Mouse (Mus musculus) liver, embryonic 11.5 days (tissue): ENCODE measurements at regions not wholly inside any gene's neighbourhood (a gene's known extent, or its start where the extent isn't known, plus 50 kb on each side); places are given as distances from the start of the nearest gene placed in this dataset.
"Not testable (repeated sequence)": the region's sequence is repeated elsewhere in the genome, so short reads cannot be mapped to it uniquely, and the experiment has no call there.

Experiments
- ATAC-seq: fragments of 200-750 bp; cut with Nextera tagmentation; replicated peaks from 2 replicates; pipeline ENCODE4 v1.8.0; 2017; ENCODE audit warnings: moderate number of reproducible peaks, mild to moderate bottlenecking, moderate TSS enrichment, moderate library complexity; ENCODE audit not compliant: low FRiP score
- DNase-seq: peaks from one replicate; pipeline ENCODE4 v3.0.0-alpha.2; 2017; ENCODE audit warnings: low spot score
- H3K27ac ChIP-seq: fragments of 300-500 bp; sonication (generic); 2 replicates; pipeline ENCODE4 v1.5.1; 2014; ENCODE audit warnings: mild to moderate bottlenecking, low read depth, low read length, control low read depth
- H3K27me3 ChIP-seq: fragments of 300-500 bp; sonication (generic); replicated peaks from 2 replicates; pipeline ENCODE4 v1.6.1; 2014; ENCODE audit warnings: low read length, mixed read lengths; ENCODE audit not compliant: control insufficient read depth, insufficient read depth
- H3K36me3 ChIP-seq: fragments of 300-500 bp; sonication (generic); 2 replicates; pipeline ENCODE4 v1.6.1; 2014; ENCODE audit warnings: mild to moderate bottlenecking, low read length, moderate library complexity, mixed read lengths; ENCODE audit not compliant: control insufficient read depth, insufficient read depth
- H3K4me1 ChIP-seq: fragments of 300-500 bp; sonication (generic); replicated peaks from 2 replicates; pipeline ENCODE4 v1.6.1; 2014; ENCODE audit warnings: low read length, mixed read lengths; ENCODE audit not compliant: control insufficient read depth, insufficient read depth
- H3K4me2 ChIP-seq: fragments of 300-500 bp; sonication (generic); 2 replicates; pipeline ENCODE4 v1.6.1; 2014; ENCODE audit warnings: mild to moderate bottlenecking, control low read depth, moderate library complexity
- H3K4me3 ChIP-seq: fragments of 300-500 bp; sonication (generic); 2 replicates; pipeline ENCODE4 v1.5.1; 2014; ENCODE audit warnings: low read depth, low read length, control low read depth
- H3K9ac ChIP-seq: fragments of 300-500 bp; sonication (generic); 2 replicates; pipeline ENCODE4 v1.6.1; 2014; ENCODE audit warnings: low read depth, low read length, control low read depth
- H3K9me3 ChIP-seq: fragments of 300-500 bp; sonication (generic); 2 replicates; pipeline ENCODE4 v1.6.1; 2016; ENCODE audit warnings: low read length, inconsistent platforms, mixed read lengths; ENCODE audit not compliant: control insufficient read depth
- WGBS: fragments of 180-500 bp; shearing (Covaris S2); extraction: QIAGEN DNeasy Blood & Tissue Kit; methylation state at CpG from one replicate; pipeline ENCODE4 v1.1.7; 2014; 5-methylcytosine and 5-hydroxymethylcytosine counted together

DNA sequence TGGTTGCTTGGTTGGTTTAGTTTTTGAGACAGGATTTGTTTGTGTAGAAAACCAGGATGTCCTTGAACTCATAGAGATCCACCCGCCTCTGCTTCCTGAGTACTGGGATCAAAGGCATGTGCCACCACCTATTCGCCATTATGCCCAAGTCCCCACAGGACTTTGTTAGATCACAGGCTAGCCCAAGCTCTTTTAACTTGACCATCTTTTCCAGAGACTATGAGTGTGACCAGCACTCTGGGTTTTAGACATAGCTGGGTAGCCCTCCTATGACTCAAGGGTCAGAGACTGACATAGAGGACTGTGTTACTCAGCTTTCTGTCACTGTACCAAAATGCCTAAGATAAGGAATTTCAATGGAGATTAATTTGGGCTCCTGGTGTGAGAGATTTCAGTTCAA lies 295.3 kb upstream of the Kdm8 start:
- ATAC-seq (no peak), DNase-seq (no peak)
- no peaks in the 10 kb centered on the region for H3K27me3 ChIP-seq
- H3K27ac ChIP-seq: no peak overlapping the region
- no peaks in the 10 kb centered on the region for H3K4me1 ChIP-seq
- H3K9me3 ChIP-seq: no peaks in the 10 kb centered on the region
- no peak overlapping the region for H3K4me3 ChIP-seq
- H3K9ac ChIP-seq: no peak overlapping the region
- 72% methylated on average over 2 of the region's 2 CpGs for WGBS
- no peaks in the 10 kb centered on the region for H3K36me3 ChIP-seq
- H3K4me2 ChIP-seq: no peak overlapping the region

- DNase-seq: no peak
These were observed 294.7 kb upstream of the Kdm8 start for GRCm38 (mm10) chr7:125149740-125150139.

DNA sequence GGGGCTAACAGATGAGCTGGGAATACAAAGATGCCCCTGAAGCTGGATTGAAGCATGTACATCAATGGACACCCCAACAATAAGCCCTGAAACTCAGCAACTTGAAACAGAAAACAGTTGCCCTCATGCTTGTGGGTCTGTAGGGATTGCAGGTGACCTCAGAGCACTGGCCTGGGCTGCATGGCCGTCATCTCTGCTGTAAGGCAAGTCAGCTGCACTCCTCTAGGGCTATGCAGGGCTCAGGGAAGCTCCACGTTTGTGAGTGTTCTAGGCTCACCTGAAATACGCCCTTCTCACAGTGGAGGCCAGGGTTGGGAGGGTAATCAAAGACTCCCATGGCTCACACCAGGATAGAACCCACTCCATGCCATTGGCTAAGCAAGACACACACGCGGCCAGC lies 292.2 kb upstream of the Kdm8 start:
- H3K27me3 ChIP-seq: no peaks in the 10 kb centered on the region
- DNase-seq (no peak), ATAC-seq (no peak)
- no peaks in the 10 kb centered on the region for H3K4me1 ChIP-seq
- H3K4me3 ChIP-seq: no peak overlapping the region
- H3K36me3 ChIP-seq: no peaks in the 10 kb centered on the region
- no peak overlapping the region for H3K9ac ChIP-seq
- no peak overlapping the region for H3K4me2 ChIP-seq
- no peak overlapping the region for H3K27ac ChIP-seq
- H3K9me3 ChIP-seq: no peaks in the 10 kb centered on the region
- WGBS: 78% methylated on average over 5 of the region's 5 CpGs

More at GRCm38 (mm10) chr7:125149740-125150139, 294.7 kb upstream of the Kdm8 start:
- Histone ChIP-seq H3K4me2 (no peak overlapping the region), H3K4me1 (no peaks in the 10 kb centered on the region), H3K36me3 (no peaks in the 10 kb centered on the region), H3K9me3 (no peaks in the 10 kb centered on the region), H3K27me3 (no peaks in the 10 kb centered on the region), H3K4me3 (no peak overlapping the region), H3K9ac (no peak overlapping the region), H3K27ac (no peak overlapping the region)
- 45% methylated on average over 1 of the region's 1 CpGs for WGBS
- no peak for ATAC-seq

- Histone ChIP-seq H3K27me3 (no peaks in the 10 kb centered on the region), H3K4me3 (no peak overlapping the region), H3K9ac (no peak overlapping the region), H3K27ac (no peak overlapping the region), H3K36me3 (no peaks in the 10 kb centered on the region), H3K4me2 (no peak overlapping the region), H3K4me1 (no peaks in the 10 kb centered on the region), H3K9me3 (no peaks in the 10 kb centered on the region)
- DNase-seq: no peak
- no peak for ATAC-seq
- 40% methylated on average over 2 of the region's 2 CpGs for WGBS
These were observed 289.2 kb upstream of the Kdm8 start for GRCm38 (mm10) chr7:125155291-125155690.

- Histone ChIP-seq H3K4me1 (no peaks in the 10 kb centered on the region), H3K27me3 (no peaks in the 10 kb centered on the region), H3K9ac (no peak overlapping the region), H3K36me3 (no peaks in the 10 kb centered on the region), H3K4me2 (no peak overlapping the region), H3K4me3 (no peak overlapping the region), H3K27ac (no peak overlapping the region), H3K9me3 (no peaks in the 10 kb centered on the region)
- WGBS: 85% methylated on average over 19 of the region's 19 CpGs
- DNase-seq (no peak), ATAC-seq (no peak)
These were observed 277.6 kb upstream of the Kdm8 start for GRCm38 (mm10) chr7:125166881-125167351.

DNA sequence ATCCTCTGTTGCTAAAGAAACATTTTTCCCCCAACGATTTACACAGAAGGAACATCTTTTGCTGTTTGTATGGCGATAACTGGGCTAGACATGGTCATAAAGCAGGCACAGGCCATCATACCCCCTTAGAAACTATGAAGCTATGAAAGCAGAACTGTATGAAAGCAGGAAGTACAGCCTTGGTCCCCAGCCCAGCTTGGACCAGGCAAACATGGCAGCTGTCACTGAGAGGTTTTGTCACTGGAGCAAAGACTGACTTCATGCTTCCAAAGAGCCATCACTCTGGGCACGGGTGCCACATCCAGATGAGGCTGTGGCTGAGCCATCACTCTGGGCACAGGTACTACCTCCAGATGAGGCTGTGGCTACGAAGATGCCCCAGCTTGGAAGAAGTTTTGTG lies 276.8 kb upstream of the Kdm8 start:
- Histone ChIP-seq H3K4me3 (no peak overlapping the region), H3K27me3 (no peaks in the 10 kb centered on the region), H3K4me1 (no peaks in the 10 kb centered on the region), H3K9me3 (peaks cover 3% of the 10 kb centered on the region; the same call in 1 of the 2 replicates), H3K4me2 (no peak overlapping the region), H3K36me3 (no peaks in the 10 kb centered on the region), H3K27ac (no peak overlapping the region), H3K9ac (no peak overlapping the region)
- DNase-seq (no peak), ATAC-seq (no peak)
- 71% methylated on average over 4 of the region's 4 CpGs for WGBS

GRCm38 (mm10) chr7:125181548-125181947 lies 262.9 kb upstream of the Kdm8 start:
- Histone ChIP-seq H3K4me1 (no peaks in the 10 kb centered on the region), H3K4me2 (no peak overlapping the region), H3K27me3 (no peaks in the 10 kb centered on the region), H3K36me3 (no peaks in the 10 kb centered on the region), H3K27ac (no peak overlapping the region), H3K4me3 (no peak overlapping the region), H3K9ac (no peak overlapping the region), H3K9me3 (no peaks in the 10 kb centered on the region)
- 82% methylated on average over 3 of the region's 3 CpGs for WGBS
- ATAC-seq (no peak), DNase-seq (no peak)

DNA sequence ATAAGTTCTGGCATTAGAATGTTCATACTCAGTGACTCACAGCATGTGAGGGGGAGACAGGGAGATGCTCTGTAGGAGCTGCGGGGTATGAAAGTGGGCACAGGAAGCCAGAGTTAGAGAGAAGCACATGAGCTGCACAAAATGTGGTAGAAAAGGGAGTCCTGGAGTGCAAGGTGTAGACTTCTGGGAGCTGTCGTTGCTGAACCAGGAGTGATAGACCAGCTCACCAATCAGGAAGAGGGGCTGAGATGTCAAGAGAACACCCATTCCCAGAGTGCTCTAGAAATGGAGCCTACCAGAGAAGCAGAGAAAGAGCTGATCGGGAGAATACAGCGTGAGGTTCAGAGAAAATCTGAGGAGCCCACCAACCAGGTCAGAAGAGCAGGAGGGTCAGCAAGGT lies 262.2 kb upstream of the Kdm8 start:
- no peak overlapping the region for H3K9ac ChIP-seq
- WGBS: 84% methylated on average over 4 of the region's 4 CpGs
- no peaks in the 10 kb centered on the region for H3K9me3 ChIP-seq
- no peaks in the 10 kb centered on the region for H3K27me3 ChIP-seq
- ATAC-seq (no peak), DNase-seq (no peak)
- H3K4me2 ChIP-seq: no peak overlapping the region
- no peak overlapping the region for H3K27ac ChIP-seq
- no peak overlapping the region for H3K4me3 ChIP-seq
- no peaks in the 10 kb centered on the region for H3K36me3 ChIP-seq
- H3K4me1 ChIP-seq: no peaks in the 10 kb centered on the region

- not testable (repeated sequence) for DNase-seq, H3K9ac ChIP-seq, H3K36me3 ChIP-seq, ATAC-seq, H3K9me3 ChIP-seq, H3K27ac ChIP-seq, H3K4me1 ChIP-seq, H3K4me2 ChIP-seq, H3K4me3 ChIP-seq, H3K27me3 ChIP-seq
- WGBS: 93% methylated on average over 4 of the region's 4 CpGs
These were observed 261.5 kb upstream of the Kdm8 start for GRCm38 (mm10) chr7:125183011-125183410.
